Mouse (Mus musculus): ENCODE data around the gene Vav2. TPM values are rescaled to one million over a fixed set of nuclear protein-coding genes. Genes with fewer than 3 reads are reported as not detected.

Gene Vav2
- polyA plus RNA-seq, 1 experiment from 2014 or later: 13.9 TPM

- Histone ChIP-seq H3K9ac (no peak overlapping the region), H3K27ac (peak overlapping the region; percentile 63), H3K27me3 (replicated peaks) (no peaks in the 10 kb centered on the region), H3K4me1 (peaks cover 20% of the 10 kb centered on the region), H3K4me3 (no peak overlapping the region), H3K9me3 (no peaks in the 10 kb centered on the region), H3K4me2 (no peak overlapping the region), H3K36me3 (replicated peaks) (no peaks in the 10 kb centered on the region)
- no peak; the same call in 1 of the 2 replicates for ATAC-seq (replicated peaks)
- WGBS: 75% methylated on average over 13 of the region's 13 CpGs
Observed at GRCm38 (mm10) chr2:27300725-27301443, 125.9 kb downstream of the Vav2 start.

GRCm38 (mm10) chr2:27296656-27297406 is 130.0 kb downstream of the Vav2 start:
- H3K36me3 ChIP-seq (replicated peaks): no peaks in the 10 kb centered on the region
- no peak overlapping the region for H3K4me2 ChIP-seq
- no peaks in the 10 kb centered on the region for H3K9me3 ChIP-seq
- H3K27me3 ChIP-seq (replicated peaks): no peaks in the 10 kb centered on the region
- ATAC-seq (replicated peaks): no peak
- no peak overlapping the region for H3K9ac ChIP-seq
- H3K4me1 ChIP-seq: peaks cover 12% of the 10 kb centered on the region
- no peak overlapping the region for H3K27ac ChIP-seq
- WGBS: 80% methylated on average over 9 of the region's 9 CpGs
- H3K4me3 ChIP-seq: no peak overlapping the region

GRCm38 (mm10) chr2:27294777-27295176 is 132.1 kb downstream of the Vav2 start:
- H3K4me3 ChIP-seq: no peak overlapping the region
- H3K4me2 ChIP-seq: no peak overlapping the region
- no peaks in the 10 kb centered on the region for H3K9me3 ChIP-seq
- no peaks in the 10 kb centered on the region for H3K27me3 ChIP-seq (replicated peaks)
- ATAC-seq (replicated peaks): no peak
- H3K4me1 ChIP-seq: no peaks in the 10 kb centered on the region
- 96% methylated on average over 3 of the region's 3 CpGs for WGBS
- H3K9ac ChIP-seq: no peak overlapping the region
- H3K36me3 ChIP-seq (replicated peaks): peaks cover 8% of the 10 kb centered on the region; the same call in 1 of the 2 replicates
- H3K27ac ChIP-seq: no peak overlapping the region

GRCm38 (mm10) chr2:27289019-27289418 is 137.8 kb downstream of the Vav2 start:
- peaks cover 8% of the 10 kb centered on the region; the same call in 1 of the 2 replicates for H3K36me3 ChIP-seq (replicated peaks)
- H3K9ac ChIP-seq: no peak overlapping the region
- 11% methylated on average over 3 of the region's 3 CpGs for whole genome bisulfite sequencing
- no peaks in the 10 kb centered on the region for H3K27me3 ChIP-seq (replicated peaks)
- H3K27ac ChIP-seq: peak overlapping the region; percentile 58
- H3K4me3 ChIP-seq: no peak overlapping the region
- no peak overlapping the region for H3K4me2 ChIP-seq
- ATAC-seq (replicated peaks): peak; percentile 60
- no peaks in the 10 kb centered on the region for H3K9me3 ChIP-seq
- H3K4me1 ChIP-seq: peaks cover 9% of the 10 kb centered on the region; the same call in 1 of the 2 replicates

GRCm38 (mm10) chr2:27286971-27287710 is 139.7 kb downstream of the Vav2 start:
- no peak overlapping the region for H3K9ac ChIP-seq
- no peaks in the 10 kb centered on the region for H3K9me3 ChIP-seq
- no peaks in the 10 kb centered on the region for H3K27me3 ChIP-seq (replicated peaks)
- peaks cover 8% of the 10 kb centered on the region; the same call in 1 of the 2 replicates for H3K36me3 ChIP-seq (replicated peaks)
- 85% methylated on average over 7 of the region's 7 CpGs for WGBS
- ATAC-seq (replicated peaks): no peak
- no peak overlapping the region for H3K27ac ChIP-seq
- H3K4me1 ChIP-seq: peaks cover 9% of the 10 kb centered on the region; the same call in 1 of the 2 replicates
- no peak overlapping the region for H3K4me3 ChIP-seq
- no peak overlapping the region for H3K4me2 ChIP-seq

GRCm38 (mm10) chr2:27284441-27284840 is 142.4 kb downstream of the Vav2 start:
- Histone ChIP-seq H3K36me3 (replicated peaks) (0 out of 2 replicates have a peak, but pooled peaks cover 2% of the 10 kb centered on the region), H3K4me3 (no peak overlapping the region), H3K27me3 (replicated peaks) (no peaks in the 10 kb centered on the region), H3K9me3 (no peaks in the 10 kb centered on the region), H3K4me2 (no peak overlapping the region), H3K9ac (no peak overlapping the region), H3K27ac (no peak overlapping the region), H3K4me1 (peaks cover 7% of the 10 kb centered on the region; the same call in 1 of the 2 replicates)
- ATAC-seq (replicated peaks): no peak
- WGBS: 74% methylated on average over 7 of the region's 7 CpGs

GRCm38 (mm10) chr2:27281771-27282170 is 145.1 kb downstream of the Vav2 start:
- H3K27ac ChIP-seq: no peak overlapping the region
- H3K4me2 ChIP-seq: no peak overlapping the region
- no peak for ATAC-seq (replicated peaks)
- 0 out of 2 replicates have a peak, but pooled peaks cover 2% of the 10 kb centered on the region for H3K36me3 ChIP-seq (replicated peaks)
- H3K9me3 ChIP-seq: no peaks in the 10 kb centered on the region
- no peaks in the 10 kb centered on the region for H3K27me3 ChIP-seq (replicated peaks)
- 91% methylated on average over 9 of the region's 9 CpGs for WGBS
- H3K4me3 ChIP-seq: no peak overlapping the region
- H3K4me1 ChIP-seq: no peaks in the 10 kb centered on the region
- no peak overlapping the region for H3K9ac ChIP-seq

GRCm38 (mm10) chr2:27280920-27281611 is 145.8 kb downstream of the Vav2 start:
- WGBS: 73% methylated on average over 13 of the region's 13 CpGs
- no peaks in the 10 kb centered on the region for H3K27me3 ChIP-seq (replicated peaks)
- peak; percentile 66 for ATAC-seq (replicated peaks)
- H3K9me3 ChIP-seq: no peaks in the 10 kb centered on the region
- 0 out of 2 replicates have a peak, but pooled peaks cover 2% of the 10 kb centered on the region for H3K36me3 ChIP-seq (replicated peaks)
- no peak overlapping the region for H3K4me2 ChIP-seq
- H3K9ac ChIP-seq: no peak overlapping the region
- no peak overlapping the region for H3K4me3 ChIP-seq
- H3K4me1 ChIP-seq: no peaks in the 10 kb centered on the region
- H3K27ac ChIP-seq: no peak overlapping the region

- Histone ChIP-seq H3K9ac (no peak overlapping the region), H3K4me2 (no peak overlapping the region), H3K27me3 (replicated peaks) (no peaks in the 10 kb centered on the region), H3K4me3 (no peak overlapping the region), H3K36me3 (replicated peaks) (peaks cover 13% of the 10 kb centered on the region; the same call in 1 of the 2 replicates), H3K27ac (no peak overlapping the region), H3K4me1 (no peaks in the 10 kb centered on the region), H3K9me3 (no peaks in the 10 kb centered on the region)
- WGBS: 95% methylated on average over 7 of the region's 7 CpGs
- ATAC-seq (replicated peaks): no peak
Observed at GRCm38 (mm10) chr2:27278859-27279258, 148.0 kb downstream of the Vav2 start.

GRCm38 (mm10) chr2:27268325-27268724 is 158.5 kb downstream of the Vav2 start:
- Histone ChIP-seq H3K36me3 (replicated peaks) (peaks cover 18% of the 10 kb centered on the region), H3K27ac (no peak overlapping the region), H3K27me3 (replicated peaks) (no peaks in the 10 kb centered on the region), H3K4me2 (no peak overlapping the region), H3K4me3 (no peak overlapping the region), H3K9ac (no peak overlapping the region), H3K9me3 (no peaks in the 10 kb centered on the region), H3K4me1 (no peaks in the 10 kb centered on the region)
- WGBS: 73% methylated on average over 2 of the region's 2 CpGs
- no peak for ATAC-seq (replicated peaks)

GRCm38 (mm10) chr2:27265819-27266218 is 161.0 kb downstream of the Vav2 start:
- H3K27me3 ChIP-seq (replicated peaks): no peaks in the 10 kb centered on the region
- H3K36me3 ChIP-seq (replicated peaks): peaks cover 6% of the 10 kb centered on the region
- H3K9me3 ChIP-seq: no peaks in the 10 kb centered on the region
- no peak overlapping the region for H3K9ac ChIP-seq
- H3K4me2 ChIP-seq: no peak overlapping the region
- no peak overlapping the region for H3K4me3 ChIP-seq
- H3K27ac ChIP-seq: no peak overlapping the region
- ATAC-seq (replicated peaks): no peak
- H3K4me1 ChIP-seq: no peaks in the 10 kb centered on the region
- 92% methylated on average over 3 of the region's 3 CpGs for WGBS

All from midbrain, embryonic 15.5 days (tissue).